Mouse (Mus musculus) G1E (cell line): Measurements from ENCODE around the gene Themis2. TPM values are rescaled to one million over a fixed set of nuclear protein-coding genes. Genes with fewer than 3 reads are reported as not detected.

ENCODE experiments used
- ATAC-seq: 2 replicates; pipeline ENCODE4 v1.8.0; 2016; ENCODE audit warnings: mild to moderate bottlenecking; ENCODE audit not compliant: insufficient number of reproducible peaks, poor library complexity, low FRiP score, severe bottlenecking; ENCODE audit errors: extremely low read depth
- DNase-seq: peaks from one replicate; pipeline ENCODE4 v3.0.0; 2012; ENCODE audit warnings: low spot score
- H3K27me3 ChIP-seq: 2 replicates; pipeline ENCODE4 v1.6.1; 2012; ENCODE audit warnings: mild to moderate bottlenecking, low read length, inconsistent platforms; ENCODE audit not compliant: insufficient read depth
- H3K36me3 ChIP-seq: replicated peaks from 2 replicates; pipeline ENCODE3; 2012; ENCODE audit warnings: mild to moderate bottlenecking, inconsistent platforms
- H3K4me1 ChIP-seq: 2 replicates; pipeline ENCODE4 v1.6.1; 2012; ENCODE audit warnings: low read depth, low read length, inconsistent platforms, mixed read lengths; ENCODE audit not compliant: insufficient read depth
- H3K4me3 ChIP-seq: 2 replicates; pipeline ENCODE4 v1.5.1; 2012; ENCODE audit warnings: low read depth, mild to moderate bottlenecking, inconsistent platforms, low read length, moderate library complexity, mixed read lengths
- H3K9me3 ChIP-seq: replicated peaks from 2 replicates; pipeline ENCODE4 v1.6.1; 2012; ENCODE audit warnings: inconsistent platforms
- CTCF ChIP-seq: IDR thresholded peaks from 2 replicates; pipeline ENCODE4 v1.5.1; 2012; ENCODE audit warnings: low read depth, low read length, inconsistent platforms, mixed read lengths
- GATA1 ChIP-seq: IDR thresholded peaks from 2 replicates; pipeline ENCODE4 v1.6.1; 2012; ENCODE audit warnings: borderline replicate concordance, low read length, inconsistent platforms, mixed read lengths
- GATA2 ChIP-seq: IDR thresholded peaks from 2 replicates; pipeline ENCODE4 v1.6.1; 2012; ENCODE audit warnings: low read depth, low read length, inconsistent platforms, borderline replicate concordance
- POLR2AphosphoS5 ChIP-seq: IDR thresholded peaks from 2 replicates; pipeline ENCODE4 v1.6.1; 2012; ENCODE audit warnings: low read depth, low read length, inconsistent platforms; ENCODE audit not compliant: insufficient replicate concordance
- TAL1 ChIP-seq: conservative IDR thresholded peaks from 2 replicates; pipeline ENCODE4 v1.6.1; 2012; ENCODE audit warnings: low read depth, low read length, inconsistent platforms, mixed read lengths
- polyA plus RNA-seq: library from polyadenylated mRNA; stranded (reverse); fragments of >175 nt; gene quantifications from 2 replicates; pipeline ENCODE4 v1.2.3, GENCODE M21; 2012
- total RNA-seq, 2 experiments: library from RNA; stranded (forward) in 1 of 2; stranded (reverse) in 1 of 2; fragments of 200-1000 nt in 1 of 2; fragments of >200 nt in 1 of 2; fragmentation: Nextera tagmentation in 1 of 2; gene quantifications; 2 replicates each; pipeline ENCODE4 v1.2.3; 2014 to 2017

Themis2 gene
- total and polyA plus RNA-seq, 3 experiments, result 0.16 to 0.55 (median 0.38) TPM

GRCm38 (mm10) chr4:132818442-132818841 lies 22.3 kb upstream of the Themis2 start:
- no peaks in the 10 kb centered on the region for H3K36me3 ChIP-seq
- TF ChIP-seq GATA2 (no peak), TAL1 (no peak)
- DNase-seq, result no peak
- H3K4me1 ChIP-seq, result peaks cover 13% of the 10 kb centered on the region
- H3K27me3 ChIP-seq, result peaks cover 15% of the 10 kb centered on the region
- ATAC-seq, result no peak
- H3K4me3 ChIP-seq, result no peak overlapping the region
- H3K9me3 ChIP-seq, result 0 out of 2 replicates have a peak, but pooled peaks cover 2% of the 10 kb centered on the region

- TF ChIP-seq TAL1, result no peak
- no peak for TF ChIP-seq POLR2AphosphoS5
- TF ChIP-seq CTCF, result no peak
- TF ChIP-seq GATA1, result no peak
- TF ChIP-seq GATA2, result no peak
- ATAC-seq, result no peak
- Histone ChIP-seq H3K27me3 (peaks cover 15% of the 10 kb centered on the region), H3K4me3 (no peak overlapping the region), H3K9me3 (0 out of 2 replicates have a peak, but pooled peaks cover 2% of the 10 kb centered on the region), H3K36me3 (no peaks in the 10 kb centered on the region), H3K4me1 (peaks cover 11% of the 10 kb centered on the region)
- DNase-seq, result no peak
Observed at GRCm38 (mm10) chr4:132816855-132817254, 20.7 kb upstream of the Themis2 start.

GRCm38 (mm10) chr4:132816404-132816803 lies 20.2 kb upstream of the Themis2 start:
- Histone ChIP-seq H3K4me3 (no peak overlapping the region), H3K27me3 (peaks cover 13% of the 10 kb centered on the region), H3K36me3 (no peaks in the 10 kb centered on the region), H3K9me3 (0 out of 2 replicates have a peak, but pooled peaks cover 2% of the 10 kb centered on the region), H3K4me1 (peaks cover 11% of the 10 kb centered on the region)
- DNase-seq, result no peak
- no peak for TF ChIP-seq POLR2AphosphoS5
- TF ChIP-seq GATA1, result no peak
- no peak for TF ChIP-seq GATA2
- TF ChIP-seq TAL1, result no peak
- TF ChIP-seq CTCF, result no peak
- ATAC-seq, result no peak

GRCm38 (mm10) chr4:132809621-132810020 lies 13.4 kb upstream of the Themis2 start:
- Histone ChIP-seq H3K36me3 (no peaks in the 10 kb centered on the region), H3K9me3 (no peaks in the 10 kb centered on the region), H3K27me3 (peaks cover 8% of the 10 kb centered on the region; the same call in 1 of the 2 replicates), H3K4me1 (peaks cover 39% of the 10 kb centered on the region), H3K4me3 (no peak overlapping the region)
- no peak for ATAC-seq
- TF ChIP-seq TAL1 (no peak), GATA1 (no peak), CTCF (no peak), POLR2AphosphoS5 (no peak), GATA2 (no peak)
- DNase-seq, result no peak

GRCm38 (mm10) chr4:132807771-132808641 lies 11.8 kb upstream of the Themis2 start:
- Histone ChIP-seq H3K9me3 (no peaks in the 10 kb centered on the region), H3K4me1 (peaks cover 44% of the 10 kb centered on the region), H3K36me3 (no peaks in the 10 kb centered on the region), H3K27me3 (peaks cover 8% of the 10 kb centered on the region; the same call in 1 of the 2 replicates), H3K4me3 (no peak overlapping the region)
- DNase-seq (peak; percentile 46), ATAC-seq (no peak)
- TF ChIP-seq POLR2AphosphoS5, result no peak
- no peak for TF ChIP-seq CTCF
- no peak for TF ChIP-seq GATA2
- no peak for TF ChIP-seq GATA1
- TF ChIP-seq TAL1, result no peak

- Histone ChIP-seq H3K9me3 (no peaks in the 10 kb centered on the region), H3K36me3 (no peaks in the 10 kb centered on the region), H3K4me3 (no peak overlapping the region), H3K4me1 (peaks cover 51% of the 10 kb centered on the region), H3K27me3 (peaks cover 15% of the 10 kb centered on the region; the same call in 1 of the 2 replicates)
- ATAC-seq, result no peak
- TF ChIP-seq POLR2AphosphoS5 (no peak), GATA2 (no peak), GATA1 (no peak), CTCF (no peak), TAL1 (no peak)
- no peak for DNase-seq
Observed at GRCm38 (mm10) chr4:132806620-132807191, 10.5 kb upstream of the Themis2 start.
